7 mouse cellular contexts compared by ENCODE assay signal in the genomic region with DNA sequence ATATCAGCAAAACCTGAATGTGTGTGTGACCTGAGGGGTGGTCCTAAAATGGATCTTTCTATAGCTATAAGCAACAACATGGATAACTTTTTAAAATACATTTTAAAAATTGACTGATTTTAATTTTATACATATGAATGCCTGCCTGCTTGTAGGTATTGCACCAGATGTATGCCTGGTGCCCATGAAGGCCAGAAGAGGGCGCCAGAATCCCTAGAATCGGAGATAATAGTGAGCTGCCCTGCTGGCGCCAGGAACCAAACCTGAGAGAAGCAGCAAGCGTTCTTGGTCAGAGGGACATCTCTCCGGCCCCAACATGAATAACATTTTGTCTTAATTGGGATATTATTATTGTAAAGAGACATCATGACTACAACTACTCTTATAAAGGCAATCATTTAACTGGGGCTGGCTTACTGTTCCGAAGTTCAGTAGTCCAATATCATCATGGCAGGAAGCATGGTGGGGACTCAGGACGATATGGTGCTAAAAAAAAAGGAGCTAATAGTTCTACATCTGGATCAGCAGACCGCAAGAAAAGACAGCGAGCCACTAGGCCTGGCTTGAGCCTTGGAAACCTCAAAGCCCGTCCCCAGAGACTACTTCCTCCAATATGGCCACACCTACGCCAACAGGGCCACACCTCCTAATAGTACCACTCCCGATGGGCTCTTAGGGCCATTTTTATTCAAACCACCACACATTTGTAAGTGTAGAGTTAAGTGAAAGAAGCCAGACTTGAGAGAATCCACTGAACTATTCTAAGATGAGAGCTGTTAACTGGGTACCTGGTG. TPM values are rescaled to one million over a fixed set of nuclear protein-coding genes. Genes with fewer than 3 reads are reported as not detected.
DNase-seq lines count a peak whose midpoint lies in the region; ATAC-seq and TF ChIP-seq lines count a peak whose summit lies in the region.

No protein-coding gene starts in this region.

- H3K9ac ChIP-seq in MEL (ENCODE audit: control insufficient read depth, low read depth, low read length, poor library complexity, severe bottlenecking), result peak overlapping the region; percentile 35

- H3K4me1 ChIP-seq in MEL (ENCODE audit: control insufficient read depth in 1 of 2, insufficient read depth in 2 of 2, low read length in 2 of 2), result peaks cover 8 to 21% of the 10 kb centered on the region in 2 experiments

- peak; percentile 16 to 34 for DNase-seq in heart, postnatal 14 days
- no peak for DNase-seq in heart, adult 8-10 months (ENCODE audit: low spot score)
- peak; percentile 59 to 61 for DNase-seq in B cell, adult 2 months
- DNase-seq in MEL (ENCODE audit: low read depth, low spot score), result peak; percentile 89
- peak; percentile 39 for DNase-seq in embryo, embryonic 9.5 days (ENCODE audit: extremely low spot score)
- peak; percentile 25 to 39 for DNase-seq in lung, postnatal 4 days

- peak; percentile 95 for TF ChIP-seq RAD21 in MEL (IDR thresholded peaks at IDR 0.05; ENCODE audit: low read depth, low read length)

- TF ChIP-seq POLR2A in MEL (IDR thresholded peaks at IDR 0.05; ENCODE audit: control insufficient read depth in 1 of 2, insufficient read depth in 1 of 2, low read depth in 1 of 2, low read length in 2 of 2, poor library complexity in 1 of 2), result no peak

- H3K27ac ChIP-seq in MEL (ENCODE audit: control insufficient read depth, low read depth, low read length), result peak overlapping the region; percentile 17; the same call in 1 of the 2 replicates

- intact Hi-C loops in heart, postnatal 14 days (cut with DNase I), result loop anchor here (5.0 kb wide), 1 partner anchor 184 kb away; no protein-coding TSS in a partner anchor

- no peaks in the 10 kb centered on the region for H3K27me3 ChIP-seq in MEL (ENCODE audit: control insufficient read depth in 1 of 2, insufficient read depth in 2 of 2, low read length in 2 of 2)

- TF ChIP-seq CTCF in MEL (IDR thresholded peaks at IDR 0.05 in 2 of 3, conservative IDR thresholded peaks at IDR 0.05 in 1 of 3; ENCODE audit: control insufficient read depth in 1 of 3, insufficient read depth in 1 of 3, low read depth in 2 of 3, low read length in 3 of 3, poor library complexity in 1 of 3, severe bottlenecking in 1 of 3), result peak; percentile 65 to 91 (median 85)

- TF ChIP-seq EP300 in MEL (IDR thresholded peaks at IDR 0.05; ENCODE audit: low read depth in 1 of 2, low read length in 2 of 2), result no peak; a peak in 1 of 4 replicates

- peaks cover 0 to 14% of the 10 kb centered on the region in 2 experiments; a peak in 2 of 4 replicates for H3K36me3 ChIP-seq in MEL (ENCODE audit: control insufficient read depth in 1 of 2, insufficient read depth in 2 of 2, low read length in 2 of 2)

- H3K4me3 ChIP-seq in MEL (ENCODE audit: control insufficient read depth in 1 of 2, insufficient read depth in 1 of 2, low read depth in 2 of 2, low read length in 2 of 2), result peak overlapping the region; percentile 30 to 61

- H3K9me3 ChIP-seq in MEL (replicated peaks; ENCODE audit: insufficient read depth, low read length), result no peaks in the 10 kb centered on the region

- ATAC-seq in erythroid progenitor cell, adult 5-6 weeks (replicated peaks; ENCODE audit: low FRiP score, poor library complexity, severe bottlenecking), result no peak

- no peaks in the 10 kb centered on the region for H3K79me2 ChIP-seq in MEL (ENCODE audit: control insufficient read depth, insufficient read depth, low read length, poor library complexity)

TF ChIP-seq in MEL, 35 proteins besides CTCF, POLR2A, EP300 and RAD21:
- no peak for TF ChIP-seq POLR2AphosphoS2 (IDR thresholded peaks at IDR 0.05; ENCODE audit: low read length)
- 0 out of 2 replicates have a peak, but pooled peaks have one; percentile 33 for TF ChIP-seq ELF1 (IDR thresholded peaks at IDR 0.05; ENCODE audit: low read depth, low read length)
- TF ChIP-seq SIN3A (IDR thresholded peaks at IDR 0.05; ENCODE audit: low read length), result peak; percentile 7; the same call in 1 of the 2 replicates
- 0 out of 2 replicates have a peak, but pooled peaks have one; percentile 22 for TF ChIP-seq HCFC1 (IDR thresholded peaks at IDR 0.05; ENCODE audit: low read depth, low read length)
- TF ChIP-seq SMC3 (IDR thresholded peaks at IDR 0.05; ENCODE audit: low read depth, low read length), result peak; percentile 87
- no peak for TF ChIP-seq BHLHE40 (IDR thresholded peaks at IDR 0.05; ENCODE audit: borderline replicate concordance, low read depth, low read length)
- peak; percentile 84 for TF ChIP-seq ZC3H11A (IDR thresholded peaks at IDR 0.05; ENCODE audit: low read depth, low read length)
- TF ChIP-seq MAX (IDR thresholded peaks at IDR 0.05; ENCODE audit: low read length), result 0 out of 2 replicates have a peak, but pooled peaks have one; percentile 21

RNA-seq across cellular contexts. Expression of gene Il20ra, which starts 3.9 kb away (rescaled TPM):
- not detected for total RNA-seq in heart, postnatal 14 days (2021)
- not detected for total RNA-seq in heart, adult 8-10 months (2022)
- not detected in 2 replicates for total RNA-seq in MEL (2012; rRNA removed)
- polyA plus RNA-seq in MEL (2012; ENCODE audit: insufficient read depth in 1 of 2, insufficient read length in 2 of 2, low read depth in 1 of 2, low replicate concordance in 2 of 2, missing spikeins in 1 of 2), result under 1 TPM in 1 of 2 experiments, not detected in 1; 0.06 TPM
- not detected in 2 replicates for total RNA-seq in erythroid progenitor cell, adult 5-6 weeks (2015; ENCODE audit: low replicate concordance)
- not detected in 2 replicates for total RNA-seq in erythroid progenitor cell, adult 5-6 weeks (2017; ENCODE audit: low replicate concordance)
